Mouse (Mus musculus): Measurements from ENCODE around the gene Kdm8.

Kdm8 gene

GRCm38 (mm10) chr7:125462200-125462599 lies 17.7 kb downstream of the Kdm8 start:
- DNase-seq (ENCODE audit: low spot score in 2 of 2) = no peak

GRCm38 (mm10) chr7:125469937-125470336 lies 25.5 kb downstream of the Kdm8 start:
- peak; percentile 38 to 59 for DNase-seq (ENCODE audit: low spot score in 2 of 2)

GRCm38 (mm10) chr7:125470901-125471300 lies 26.4 kb downstream of the Kdm8 start:
- DNase-seq (ENCODE audit: low spot score in 2 of 2) = no peak

- DNase-seq (ENCODE audit: low spot score in 2 of 2) = peak; percentile 40 to 71
Observed at GRCm38 (mm10) chr7:125471991-125472741, 27.7 kb downstream of the Kdm8 start.

GRCm38 (mm10) chr7:125474535-125474934 lies 30.1 kb downstream of the Kdm8 start:
- no peak for DNase-seq (ENCODE audit: low spot score in 2 of 2)

GRCm38 (mm10) chr7:125475601-125476251 lies 31.2 kb downstream of the Kdm8 start:
- no peak for DNase-seq (ENCODE audit: low spot score in 2 of 2)

GRCm38 (mm10) chr7:125478391-125478984 lies 34.0 kb downstream of the Kdm8 start:
- DNase-seq (ENCODE audit: low spot score in 2 of 2) = no peak

GRCm38 (mm10) chr7:125480518-125480917 lies 36.0 kb downstream of the Kdm8 start:
- DNase-seq (ENCODE audit: low spot score in 2 of 2) = no peak

GRCm38 (mm10) chr7:125482339-125482738 lies 37.9 kb downstream of the Kdm8 start:
- no peak for DNase-seq (ENCODE audit: low spot score in 2 of 2)

GRCm38 (mm10) chr7:125482886-125483285 lies 38.4 kb downstream of the Kdm8 start:
- DNase-seq (ENCODE audit: low spot score in 2 of 2) = no peak

- DNase-seq (ENCODE audit: low spot score in 2 of 2) = no peak
Observed at GRCm38 (mm10) chr7:125484791-125485190, 40.3 kb downstream of the Kdm8 start.

- no peak for DNase-seq (ENCODE audit: low spot score in 2 of 2)
Observed at GRCm38 (mm10) chr7:125486121-125486630, 41.7 kb downstream of the Kdm8 start.

- DNase-seq (ENCODE audit: low spot score in 2 of 2) = no peak
Observed at GRCm38 (mm10) chr7:125487126-125487525, 42.6 kb downstream of the Kdm8 start.

GRCm38 (mm10) chr7:125488706-125489105 lies 44.2 kb downstream of the Kdm8 start:
- no peak for DNase-seq (ENCODE audit: low spot score in 2 of 2)

GRCm38 (mm10) chr7:125489636-125490035 lies 45.2 kb downstream of the Kdm8 start:
- DNase-seq (ENCODE audit: low spot score in 2 of 2) = no peak

- DNase-seq (ENCODE audit: low spot score in 2 of 2) = peak; percentile 93 to 94
Observed at GRCm38 (mm10) chr7:125490947-125491735, 46.7 kb downstream of the Kdm8 start, which contains the start of gene Nsmce1. Gene Nsmce1, minus strand, starts transcription at chr7:125491596.

- no peak for DNase-seq (ENCODE audit: low spot score in 2 of 2)
Observed at GRCm38 (mm10) chr7:125491760-125492159, 47.3 kb downstream of the Kdm8 start.

- DNase-seq (ENCODE audit: low spot score in 2 of 2) = no peak
Observed at GRCm38 (mm10) chr7:125492551-125492950, 48.1 kb downstream of the Kdm8 start.

GRCm38 (mm10) chr7:125495864-125496440 lies 51.5 kb downstream of the Kdm8 start:
- DNase-seq (ENCODE audit: low spot score in 2 of 2) = no peak

GRCm38 (mm10) chr7:125499927-125500868 lies 55.7 kb downstream of the Kdm8 start:
- DNase-seq (ENCODE audit: low spot score in 2 of 2) = no peak
